Mouse (Mus musculus) limb, embryonic 15.5 days (tissue): ENCODE measurements around the gene Grin2d. TPM values are rescaled to one million over a fixed set of nuclear protein-coding genes. Genes with fewer than 3 reads are reported as not detected.
A peak's percentile ranks its signal among the peaks of the same experiment; 100 is the strongest.

ENCODE experiments used
- ATAC-seq: fragments of 200-750 bp; cut with Nextera tagmentation; 2 replicates; pipeline ENCODE4 v1.8.0; 2017; ENCODE audit warnings: low read depth, moderate TSS enrichment; ENCODE audit not compliant: insufficient number of reproducible peaks, low FRiP score, low TSS enrichment
- H3K27ac ChIP-seq: fragments of 300-500 bp; sonication (generic); 2 replicates; pipeline ENCODE4 v1.5.1; 2015; ENCODE audit warnings: moderate library complexity, mild to moderate bottlenecking, inconsistent platforms
- H3K27me3 ChIP-seq: fragments of 300-500 bp; sonication (generic); 2 replicates; pipeline ENCODE4 v1.6.1; 2015; ENCODE audit warnings: inconsistent platforms
- H3K36me3 ChIP-seq: fragments of 300-500 bp; sonication (generic); 2 replicates; pipeline ENCODE4 v1.6.1; 2015; ENCODE audit warnings: inconsistent platforms
- H3K4me1 ChIP-seq: fragments of 300-500 bp; sonication (generic); 2 replicates; pipeline ENCODE4 v1.6.1; 2015; ENCODE audit warnings: inconsistent platforms
- H3K4me2 ChIP-seq: fragments of 300-500 bp; sonication (generic); 2 replicates; pipeline ENCODE4 v1.6.1; 2015; ENCODE audit warnings: mild to moderate bottlenecking, inconsistent platforms
- H3K4me3 ChIP-seq: fragments of 300-500 bp; sonication (generic); 2 replicates; pipeline ENCODE4 v1.5.1; 2015; ENCODE audit warnings: mild to moderate bottlenecking, inconsistent platforms
- H3K9ac ChIP-seq: fragments of 300-500 bp; sonication (generic); 2 replicates; pipeline ENCODE4 v1.6.1; 2015; ENCODE audit warnings: inconsistent platforms
- H3K9me3 ChIP-seq: fragments of 300-500 bp; sonication (generic); 2 replicates; pipeline ENCODE4 v1.6.1; 2016; ENCODE audit warnings: inconsistent platforms
- WGBS: fragments of 180-500 bp; shearing (Covaris S2); methylation state at CpG from one replicate; pipeline ENCODE4 v1.1.7; 2015; 5-methylcytosine and 5-hydroxymethylcytosine counted together
- polyA plus RNA-seq: library from polyadenylated mRNA; unstranded; fragments of >200 nt; fragmentation: Nextera tagmentation; extraction: Ambion mirVana; gene quantifications from 2 replicates; pipeline ENCODE4 v1.2.1, GENCODE M21; 2015

Gene Grin2d
- polyA plus RNA-seq, 1 experiment from 2014 or later: 0.68 TPM

- no peak for ATAC-seq
- H3K27me3 ChIP-seq: peaks cover 19% of the 10 kb centered on the region
- no peak overlapping the region for H3K9ac ChIP-seq
- peak overlapping the region; percentile 28 for H3K4me3 ChIP-seq
- 33% methylated on average over 7 of the region's 7 CpGs for WGBS
- peaks cover 31% of the 10 kb centered on the region for H3K4me1 ChIP-seq
- H3K36me3 ChIP-seq: peaks cover 23% of the 10 kb centered on the region
- H3K9me3 ChIP-seq: no peaks in the 10 kb centered on the region
- peak overlapping the region; percentile 22; the same call in 1 of the 2 replicates for H3K27ac ChIP-seq
- H3K4me2 ChIP-seq: peak overlapping the region; percentile 43
Observed at GRCm38 (mm10) chr7:45800001-45800400, 78.2 kb downstream of the Grin2d start.

- Histone ChIP-seq H3K4me1 (peaks cover 31% of the 10 kb centered on the region), H3K9me3 (no peaks in the 10 kb centered on the region), H3K36me3 (peaks cover 33% of the 10 kb centered on the region), H3K27me3 (peaks cover 19% of the 10 kb centered on the region), H3K9ac (no peak overlapping the region), H3K4me2 (peak overlapping the region; percentile 86; the same call in 1 of the 2 replicates), H3K27ac (no peak overlapping the region), H3K4me3 (peak overlapping the region; percentile 48; the same call in 1 of the 2 replicates)
- 57% methylated on average over 7 of the region's 7 CpGs for WGBS
- ATAC-seq: no peak
Observed at GRCm38 (mm10) chr7:45798931-45799330, 79.2 kb downstream of the Grin2d start.

GRCm38 (mm10) chr7:45798511-45798836 is 79.7 kb downstream of the Grin2d start:
- peaks cover 19% of the 10 kb centered on the region for H3K27me3 ChIP-seq
- H3K4me3 ChIP-seq: peak overlapping the region; percentile 48
- 3% methylated on average over 19 of the region's 19 CpGs for WGBS
- H3K9me3 ChIP-seq: no peaks in the 10 kb centered on the region
- peak overlapping the region; percentile 86 for H3K4me2 ChIP-seq
- H3K27ac ChIP-seq: no peak overlapping the region
- no peak for ATAC-seq
- peak overlapping the region; percentile 37 for H3K9ac ChIP-seq
- H3K36me3 ChIP-seq: peaks cover 34% of the 10 kb centered on the region
- peaks cover 31% of the 10 kb centered on the region for H3K4me1 ChIP-seq

GRCm38 (mm10) chr7:45797661-45798510 is 80.3 kb downstream of the Grin2d start:
- Histone ChIP-seq H3K4me1 (peaks cover 31% of the 10 kb centered on the region), H3K36me3 (peaks cover 36% of the 10 kb centered on the region), H3K27me3 (peaks cover 19% of the 10 kb centered on the region), H3K9ac (peak overlapping the region; percentile 37), H3K4me2 (peak overlapping the region; percentile 86), H3K9me3 (no peaks in the 10 kb centered on the region), H3K27ac (no peak overlapping the region), H3K4me3 (peak overlapping the region; percentile 48)
- ATAC-seq: no peak
- 3% methylated on average over 55 of the region's 60 CpGs for WGBS

- Histone ChIP-seq H3K27me3 (peaks cover 19% of the 10 kb centered on the region), H3K36me3 (peaks cover 38% of the 10 kb centered on the region)
Observed at GRCm38 (mm10) chr7:45796950-45797349, 81.2 kb downstream of the Grin2d start.

GRCm38 (mm10) chr7:45794971-45795370 is 83.2 kb downstream of the Grin2d start:
- Histone ChIP-seq H3K9me3 (no peaks in the 10 kb centered on the region; the same call in 1 of the 2 replicates), H3K27me3 (peaks cover 19% of the 10 kb centered on the region), H3K27ac (no peak overlapping the region), H3K4me1 (peaks cover 19% of the 10 kb centered on the region), H3K4me2 (no peak overlapping the region), H3K9ac (no peak overlapping the region), H3K4me3 (no peak overlapping the region), H3K36me3 (peaks cover 50% of the 10 kb centered on the region)
- WGBS: 94% methylated on average over 29 of the region's 29 CpGs
- ATAC-seq: no peak

More at GRCm38 (mm10) chr7:45796950-45797349, 81.2 kb downstream of the Grin2d start:
- peaks cover 31% of the 10 kb centered on the region for H3K4me1 ChIP-seq
- ATAC-seq: no peak
- no peak overlapping the region for H3K9ac ChIP-seq
- no peak overlapping the region for H3K4me2 ChIP-seq
- WGBS: 58% methylated on average over 6 of the region's 6 CpGs
- H3K27ac ChIP-seq: no peak overlapping the region
- H3K9me3 ChIP-seq: no peaks in the 10 kb centered on the region
- H3K4me3 ChIP-seq: no peak overlapping the region

GRCm38 (mm10) chr7:45793969-45794585 is 84.1 kb downstream of the Grin2d start:
- WGBS: 85% methylated on average over 29 of the region's 44 CpGs
- Histone ChIP-seq H3K4me3 (no peak overlapping the region), H3K9me3 (no peaks in the 10 kb centered on the region; the same call in 1 of the 2 replicates), H3K4me1 (peaks cover 16% of the 10 kb centered on the region), H3K36me3 (peaks cover 59% of the 10 kb centered on the region), H3K27ac (no peak overlapping the region), H3K9ac (no peak overlapping the region), H3K4me2 (no peak overlapping the region), H3K27me3 (peaks cover 19% of the 10 kb centered on the region)
- ATAC-seq: no peak

GRCm38 (mm10) chr7:45793240-45793639 is 84.9 kb downstream of the Grin2d start:
- Histone ChIP-seq H3K4me1 (peaks cover 11% of the 10 kb centered on the region), H3K27me3 (peaks cover 15% of the 10 kb centered on the region), H3K9me3 (no peaks in the 10 kb centered on the region; the same call in 1 of the 2 replicates), H3K4me2 (no peak overlapping the region), H3K27ac (no peak overlapping the region), H3K4me3 (no peak overlapping the region), H3K36me3 (peaks cover 65% of the 10 kb centered on the region), H3K9ac (no peak overlapping the region)
- WGBS: 81% methylated on average over 24 of the region's 24 CpGs
- ATAC-seq: no peak

- H3K27me3 ChIP-seq: peaks cover 2% of the 10 kb centered on the region
- no peak overlapping the region for H3K9ac ChIP-seq
- H3K4me1 ChIP-seq: peaks cover 6% of the 10 kb centered on the region
- no peak for ATAC-seq
- no peak overlapping the region for H3K4me3 ChIP-seq
- H3K4me2 ChIP-seq: no peak overlapping the region
- H3K36me3 ChIP-seq: peaks cover 70% of the 10 kb centered on the region
- WGBS: 79% methylated on average over 17 of the region's 17 CpGs
- H3K27ac ChIP-seq: no peak overlapping the region
- no peaks in the 10 kb centered on the region; the same call in 1 of the 2 replicates for H3K9me3 ChIP-seq
Observed at GRCm38 (mm10) chr7:45791756-45792490, 86.3 kb downstream of the Grin2d start.

GRCm38 (mm10) chr7:45790721-45791120 is 87.5 kb downstream of the Grin2d start:
- Histone ChIP-seq H3K4me3 (no peak overlapping the region), H3K27ac (no peak overlapping the region), H3K9me3 (no peaks in the 10 kb centered on the region; the same call in 1 of the 2 replicates), H3K4me1 (peaks cover 17% of the 10 kb centered on the region), H3K36me3 (peaks cover 70% of the 10 kb centered on the region), H3K27me3 (no peaks in the 10 kb centered on the region), H3K9ac (no peak overlapping the region), H3K4me2 (no peak overlapping the region)
- WGBS: 63% methylated on average over 6 of the region's 6 CpGs
- ATAC-seq: no peak

- H3K27ac ChIP-seq: no peak overlapping the region
- H3K4me3 ChIP-seq: 0 out of 2 replicates have a peak overlapping the region, but pooled peaks have one; percentile 67
- H3K4me2 ChIP-seq: peak overlapping the region; percentile 95; the same call in 1 of the 2 replicates
- peaks cover 41% of the 10 kb centered on the region for H3K4me1 ChIP-seq
- ATAC-seq: no peak
- H3K9ac ChIP-seq: no peak overlapping the region
- 81% methylated on average over 22 of the region's 22 CpGs for WGBS
- no peaks in the 10 kb centered on the region; the same call in 1 of the 2 replicates for H3K9me3 ChIP-seq
- H3K27me3 ChIP-seq: no peaks in the 10 kb centered on the region
- H3K36me3 ChIP-seq: peaks cover 40% of the 10 kb centered on the region
Observed at GRCm38 (mm10) chr7:45787642-45788041, 90.5 kb downstream of the Grin2d start.
